Mouse (Mus musculus): Measurements from ENCODE around the gene Jdp2.

Gene Jdp2

GRCm38 (mm10) chr12:85686466-85687216 is 87.8 kb downstream of the Jdp2 start, which contains the start of gene Batf:
Batf (plus strand) TSS chr12:85686669.
- DNase-seq (ENCODE audit: low spot score), result no peak

GRCm38 (mm10) chr12:85687217-85687533 is 88.3 kb downstream of the Jdp2 start:
- no peak for DNase-seq (ENCODE audit: low spot score)

GRCm38 (mm10) chr12:85687846-85688245 is 89.0 kb downstream of the Jdp2 start:
- DNase-seq (ENCODE audit: low spot score), result no peak
